Mouse (Mus musculus) neural tube, embryonic 11.5 days (tissue): ENCODE measurements around the gene C1qtnf7. TPM values are rescaled to one million over a fixed set of nuclear protein-coding genes. Genes with fewer than 3 reads are reported as not detected.

ENCODE experiments used
- ATAC-seq: fragments of 200-750 bp; cut with Nextera tagmentation; 2 replicates; pipeline ENCODE4 v1.8.0; 2017; ENCODE audit warnings: moderate number of reproducible peaks, mild to moderate bottlenecking, moderate TSS enrichment, moderate library complexity; ENCODE audit not compliant: insufficient read depth, low FRiP score, low TSS enrichment
- DNase-seq: peaks from one replicate; pipeline ENCODE4 v3.0.0-alpha.2; 2015; ENCODE audit warnings: low spot score
- H3K27ac ChIP-seq: fragments of 300-500 bp; sonication (generic); 2 replicates; pipeline ENCODE4 v1.5.1; 2014; ENCODE audit warnings: low read depth, mild to moderate bottlenecking, low read length
- H3K27me3 ChIP-seq: fragments of 300-500 bp; sonication (generic); 2 replicates; pipeline ENCODE4 v1.6.1; 2014; ENCODE audit warnings: mild to moderate bottlenecking, low read length, mixed read lengths; ENCODE audit not compliant: control insufficient read depth, insufficient read depth
- H3K36me3 ChIP-seq: fragments of 300-500 bp; sonication (generic); 2 replicates; pipeline ENCODE4 v1.6.1; 2014; ENCODE audit warnings: mild to moderate bottlenecking, low read length, moderate library complexity, mixed read lengths; ENCODE audit not compliant: control insufficient read depth, insufficient read depth
- H3K4me1 ChIP-seq: fragments of 300-500 bp; sonication (generic); 2 replicates; pipeline ENCODE4 v1.6.1; 2014; ENCODE audit warnings: low read length, mixed read lengths; ENCODE audit not compliant: control insufficient read depth, insufficient read depth
- H3K4me2 ChIP-seq: fragments of 300-500 bp; sonication (generic); 2 replicates; pipeline ENCODE4 v1.6.1; 2014; ENCODE audit warnings: low read depth, mild to moderate bottlenecking, moderate library complexity
- H3K4me3 ChIP-seq: fragments of 300-500 bp; sonication (generic); 2 replicates; pipeline ENCODE4 v1.5.1; 2014; ENCODE audit warnings: low read depth, low read length
- H3K9ac ChIP-seq: fragments of 300-500 bp; sonication (generic); 2 replicates; pipeline ENCODE4 v1.6.1; 2014; ENCODE audit warnings: mild to moderate bottlenecking, low read length
- H3K9me3 ChIP-seq: fragments of 300-500 bp; sonication (generic); 2 replicates; pipeline ENCODE4 v1.6.1; 2016; ENCODE audit warnings: low read length; ENCODE audit not compliant: control insufficient read depth
- WGBS: fragments of 180-500 bp; shearing (Covaris S2); extraction: QIAGEN DNeasy Blood & Tissue Kit; methylation state at CpG from one replicate; pipeline ENCODE4 v1.1.7; 2014; 5-methylcytosine and 5-hydroxymethylcytosine counted together
- polyA plus RNA-seq: library from polyadenylated mRNA; unstranded; fragments of >200 nt; fragmentation: Nextera tagmentation; extraction: Ambion mirVana; gene quantifications from 2 replicates; pipeline ENCODE4 v1.2.1, GENCODE M21; 2014

C1qtnf7 gene
- polyA plus RNA-seq, 1 experiment from 2014 or later = 3.2 TPM

GRCm38 (mm10) chr5:43647098-43647774, 131.9 kb downstream of the C1qtnf7 start:
- H3K27me3 ChIP-seq = no peaks in the 10 kb centered on the region
- H3K4me3 ChIP-seq = no peak overlapping the region
- no peaks in the 10 kb centered on the region for H3K36me3 ChIP-seq
- WGBS = 87% methylated on average over 12 of the region's 12 CpGs
- no peaks in the 10 kb centered on the region for H3K4me1 ChIP-seq
- H3K27ac ChIP-seq = no peak overlapping the region
- ATAC-seq (no peak), DNase-seq (no peak)
- no peak overlapping the region for H3K9ac ChIP-seq
- no peak overlapping the region for H3K4me2 ChIP-seq
- H3K9me3 ChIP-seq = no peaks in the 10 kb centered on the region

GRCm38 (mm10) chr5:43661498-43661897, 146.2 kb downstream of the C1qtnf7 start:
- Histone ChIP-seq H3K27me3 (no peaks in the 10 kb centered on the region), H3K9ac (no peak overlapping the region), H3K4me1 (peaks cover 9% of the 10 kb centered on the region), H3K36me3 (no peaks in the 10 kb centered on the region), H3K4me2 (no peak overlapping the region), H3K27ac (no peak overlapping the region), H3K4me3 (no peak overlapping the region), H3K9me3 (no peaks in the 10 kb centered on the region)
- 0 out of 2 replicates have a peak, but pooled peaks have one; percentile 7 for ATAC-seq
- DNase-seq = peak; percentile 17
- WGBS = 94% methylated on average over 3 of the region's 3 CpGs

- Histone ChIP-seq H3K4me1 (peaks cover 9% of the 10 kb centered on the region), H3K9ac (peak within 1 kb of the TSS; percentile 63), H3K4me2 (peak within 1 kb of the TSS; percentile 54), H3K9me3 (no peaks in the 10 kb centered on the region), H3K4me3 (peak within 1 kb of the TSS; percentile 34), H3K36me3 (no peaks in the 10 kb centered on the region), H3K27me3 (no peaks in the 10 kb centered on the region), H3K27ac (peak within 1 kb of the TSS; percentile 85)
- peak; percentile 82 for ATAC-seq
- WGBS = 8% methylated on average over 19 of the region's 19 CpGs
- peak; percentile 72 for DNase-seq
Measured at GRCm38 (mm10) chr5:43661997-43662961, 146.9 kb downstream of the C1qtnf7 start, which contains the start of gene Cc2d2a. TSS of gene Cc2d2a (plus strand) at chr5:43662346.

- no peak for DNase-seq
- Histone ChIP-seq H3K27me3 (no peaks in the 10 kb centered on the region), H3K9ac (no peak overlapping the region), H3K36me3 (no peaks in the 10 kb centered on the region), H3K27ac (no peak overlapping the region), H3K4me2 (0 out of 2 replicates have a peak overlapping the region, but pooled peaks have one; percentile 12), H3K4me3 (no peak overlapping the region), H3K9me3 (no peaks in the 10 kb centered on the region), H3K4me1 (peaks cover 9% of the 10 kb centered on the region)
- no peak for ATAC-seq
- 61% methylated on average over 6 of the region's 6 CpGs for WGBS
Measured at GRCm38 (mm10) chr5:43663531-43663930, 148.2 kb downstream of the C1qtnf7 start.

DNA sequence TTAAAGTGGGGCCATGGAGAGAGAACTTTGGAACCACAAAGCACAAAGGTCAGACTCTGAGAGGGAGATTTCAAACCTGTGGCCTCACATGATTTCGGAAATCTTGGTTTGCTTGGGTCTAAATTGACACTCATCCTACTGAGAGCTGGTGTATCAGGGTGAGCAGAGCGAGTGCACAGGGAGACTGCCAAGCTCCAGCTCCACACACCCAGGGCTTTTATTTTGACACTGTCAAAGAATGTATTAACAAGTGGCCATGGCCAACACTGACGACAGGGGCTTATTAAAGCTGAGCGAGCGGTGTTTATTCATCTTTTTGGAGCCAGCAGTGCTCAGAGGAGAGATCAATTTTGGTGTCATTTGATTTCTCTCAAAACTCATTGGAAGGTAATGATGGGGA, 149.8 kb downstream of the C1qtnf7 start:
- Histone ChIP-seq H3K4me2 (no peak overlapping the region), H3K27me3 (no peaks in the 10 kb centered on the region), H3K4me3 (no peak overlapping the region), H3K27ac (no peak overlapping the region), H3K9me3 (no peaks in the 10 kb centered on the region), H3K9ac (no peak overlapping the region), H3K4me1 (peaks cover 9% of the 10 kb centered on the region), H3K36me3 (no peaks in the 10 kb centered on the region)
- 35% methylated on average over 5 of the region's 5 CpGs for WGBS
- DNase-seq = peak; percentile 22
- no peak for ATAC-seq

Other genes starting within 250 kb of the C1qtnf7 start
- 6.1 and 7.3 TPM in 2 replicates for gene Cc2d2a, start 146.8 kb downstream of the C1qtnf7 start, polyA plus RNA-seq